Comparison of ENCODE assay signal across 20 mouse cellular contexts in genomic region chr19:22074042-22074441, GRCm38 (mm10).
DNase-seq lines count a peak whose midpoint lies in the region; ATAC-seq and TF ChIP-seq lines count a peak whose summit lies in the region.
"Had no signal": no experiment of that assay in that cellular context is flagged by ENCODE, and none has a peak within 500 bp of the region (broad histone marks: within the 10 kb centered on the region; RNA-seq: fewer than 3 reads in every experiment).

No protein-coding gene starts in this region.

- no peak for ATAC-seq in hindbrain, postnatal 0 days
- no peak for ATAC-seq in hindbrain, embryonic 12.5 days (ENCODE audit: low FRiP score)
- ATAC-seq in midbrain, embryonic 14.5 days (ENCODE audit: low FRiP score, low TSS enrichment), result no peak
- no peak for ATAC-seq in midbrain, embryonic 11.5 days (ENCODE audit: low FRiP score)
- ATAC-seq in forebrain, postnatal 0 days, result peak; percentile 78
- ATAC-seq: Patski had no signal

- no peak overlapping the region for H3K27ac ChIP-seq in cerebellum, adult 2 months (ENCODE audit: insufficient read depth, low read length)
- H3K27ac ChIP-seq in hindbrain, postnatal 0 days, result no peak overlapping the region
- no peak overlapping the region for H3K27ac ChIP-seq in hindbrain, embryonic 12.5 days
- H3K27ac ChIP-seq in midbrain, embryonic 14.5 days (replicated peaks; ENCODE audit: low read depth, low read length), result no peak overlapping the region
- no peak overlapping the region for H3K27ac ChIP-seq in midbrain, embryonic 11.5 days (ENCODE audit: low read depth, low read length)
- H3K27ac ChIP-seq in forebrain, postnatal 0 days (ENCODE audit: low read depth, low read length), result no peak overlapping the region
- H3K27ac ChIP-seq: heart, embryonic 13.5 days; kidney, postnatal 0 days; neural tube, embryonic 13.5 days; stomach, postnatal 0 days had no signal

- H3K9ac ChIP-seq in hindbrain, postnatal 0 days (replicated peaks; ENCODE audit: low read length), result no peak overlapping the region
- no peak overlapping the region for H3K9ac ChIP-seq in hindbrain, embryonic 12.5 days
- H3K9ac ChIP-seq in midbrain, embryonic 14.5 days (replicated peaks; ENCODE audit: low read length), result no peak overlapping the region
- no peak overlapping the region for H3K9ac ChIP-seq in midbrain, embryonic 11.5 days (ENCODE audit: low read length)
- no peak overlapping the region for H3K9ac ChIP-seq in forebrain, postnatal 0 days
- H3K9ac ChIP-seq: heart, embryonic 13.5 days; neural tube, embryonic 13.5 days had no signal

- H3K4me1 ChIP-seq in cerebellum, adult 2 months (ENCODE audit: control insufficient read depth, insufficient read depth, low read length), result no peaks in the 10 kb centered on the region
- no peaks in the 10 kb centered on the region for H3K4me1 ChIP-seq in hindbrain, postnatal 0 days (ENCODE audit: insufficient read depth, low read length)
- H3K4me1 ChIP-seq in hindbrain, embryonic 12.5 days, result no peaks in the 10 kb centered on the region
- no peaks in the 10 kb centered on the region for H3K4me1 ChIP-seq in midbrain, embryonic 14.5 days (ENCODE audit: control insufficient read depth, insufficient read depth, low read length)
- no peaks in the 10 kb centered on the region for H3K4me1 ChIP-seq in midbrain, embryonic 11.5 days (ENCODE audit: control insufficient read depth, insufficient read depth, low read length)
- H3K4me1 ChIP-seq in forebrain, postnatal 0 days (ENCODE audit: insufficient read depth), result no peaks in the 10 kb centered on the region; the same call in 1 of the 2 replicates
- H3K4me1 ChIP-seq: neural tube, embryonic 13.5 days had no signal

- no peak for TF ChIP-seq POLR2A in cerebellum, adult 2 months (IDR thresholded peaks at IDR 0.05; ENCODE audit: borderline replicate concordance, insufficient read depth, low read length)

- no peaks in the 10 kb centered on the region for H3K36me3 ChIP-seq in hindbrain, postnatal 0 days (ENCODE audit: insufficient read depth, low read length)
- no peaks in the 10 kb centered on the region for H3K36me3 ChIP-seq in hindbrain, embryonic 12.5 days
- H3K36me3 ChIP-seq in midbrain, embryonic 14.5 days (ENCODE audit: control insufficient read depth, insufficient read depth, low read length), result no peaks in the 10 kb centered on the region
- no peaks in the 10 kb centered on the region for H3K36me3 ChIP-seq in midbrain, embryonic 11.5 days (ENCODE audit: control insufficient read depth, insufficient read depth, low read length)
- no peaks in the 10 kb centered on the region for H3K36me3 ChIP-seq in forebrain, postnatal 0 days (ENCODE audit: insufficient read depth)
- H3K36me3 ChIP-seq: heart, embryonic 13.5 days; neural tube, embryonic 13.5 days had no signal

- no peak overlapping the region for H3K4me3 ChIP-seq in cerebellum, adult 2 months (replicated peaks; ENCODE audit: insufficient read depth, low read depth, low read length)
- no peak overlapping the region for H3K4me3 ChIP-seq in hindbrain, postnatal 0 days (ENCODE audit: low read length)
- no peak overlapping the region for H3K4me3 ChIP-seq in hindbrain, embryonic 12.5 days
- no peak overlapping the region for H3K4me3 ChIP-seq in midbrain, embryonic 14.5 days (replicated peaks; ENCODE audit: low read depth, low read length)
- no peak overlapping the region for H3K4me3 ChIP-seq in midbrain, embryonic 11.5 days (ENCODE audit: low read depth, low read length)
- H3K4me3 ChIP-seq in forebrain, postnatal 0 days (ENCODE audit: low read depth, low read length), result no peak overlapping the region
- H3K4me3 ChIP-seq: heart, embryonic 13.5 days; neural tube, embryonic 13.5 days had no signal

- H3K27me3 ChIP-seq in cerebellum, adult 2 months (ENCODE audit: control insufficient read depth, insufficient read depth, low read length), result no peaks in the 10 kb centered on the region
- no peaks in the 10 kb centered on the region for H3K27me3 ChIP-seq in hindbrain, postnatal 0 days (ENCODE audit: insufficient read depth, low read length)
- H3K27me3 ChIP-seq in hindbrain, embryonic 12.5 days, result no peaks in the 10 kb centered on the region
- no peaks in the 10 kb centered on the region for H3K27me3 ChIP-seq in midbrain, embryonic 14.5 days (ENCODE audit: control insufficient read depth, insufficient read depth, low read length)
- no peaks in the 10 kb centered on the region for H3K27me3 ChIP-seq in midbrain, embryonic 11.5 days (ENCODE audit: control insufficient read depth, insufficient read depth, low read length)
- H3K27me3 ChIP-seq in forebrain, postnatal 0 days (ENCODE audit: insufficient read depth, low read length), result no peaks in the 10 kb centered on the region
- H3K27me3 ChIP-seq: heart, embryonic 13.5 days; neural tube, embryonic 13.5 days had no signal

- 55% methylated on average over 7 of the region's 7 CpGs for WGBS in cerebellum, adult 2 months
- 52% methylated on average over 7 of the region's 7 CpGs for WGBS in hindbrain, postnatal 0 days
- 84% methylated on average over 7 of the region's 7 CpGs for WGBS in hindbrain, embryonic 12.5 days
- WGBS in midbrain, embryonic 14.5 days, result 54% methylated on average over 7 of the region's 7 CpGs
- 74% methylated on average over 7 of the region's 7 CpGs for WGBS in midbrain, embryonic 11.5 days
- 27% methylated on average over 7 of the region's 7 CpGs for WGBS in forebrain, postnatal 0 days

- TF ChIP-seq CTCF in cerebellum, adult 2 months (IDR thresholded peaks at IDR 0.05; ENCODE audit: borderline replicate concordance, insufficient read depth, low read depth, low read length), result no peak
- no peak for TF ChIP-seq CTCF in hindbrain, postnatal 0 days (IDR thresholded peaks at IDR 0.05; ENCODE audit: low read depth)
- no peak for TF ChIP-seq CTCF in forebrain, postnatal 0 days (IDR thresholded peaks at IDR 0.05; ENCODE audit: low read depth)

- peak; percentile 9 to 29 for DNase-seq in cerebellum, postnatal 10 days
- no peak for DNase-seq in cerebellum, adult 2 months
- DNase-seq in hindbrain, postnatal 0 days (ENCODE audit: low spot score), result peak; percentile 46
- peak; percentile 58 for DNase-seq in midbrain, embryonic 14.5 days
- DNase-seq in midbrain, embryonic 11.5 days (ENCODE audit: low spot score, missing footprints), result no peak
- peak; percentile 73 for DNase-seq in forebrain, postnatal 0 days
- no peak for DNase-seq in kidney, postnatal 14 days
- DNase-seq: adrenal gland, postnatal 10 days; cerebellum, adult 18-20 months; heart, adult 11 months; kidney, adult 11 months; liver; right cerebral cortex, adult 18-20 months; thymus, postnatal 36 days had no signal

- no peak overlapping the region for H3K4me2 ChIP-seq in hindbrain, postnatal 0 days (ENCODE audit: low read depth, low read length)
- H3K4me2 ChIP-seq in hindbrain, embryonic 12.5 days (replicated peaks), result no peak overlapping the region
- no peak overlapping the region for H3K4me2 ChIP-seq in midbrain, embryonic 14.5 days (ENCODE audit: low read length)
- H3K4me2 ChIP-seq in midbrain, embryonic 11.5 days, result no peak overlapping the region
- H3K4me2 ChIP-seq in forebrain, postnatal 0 days (ENCODE audit: low read depth), result no peak overlapping the region
- H3K4me2 ChIP-seq: heart, embryonic 13.5 days; neural tube, embryonic 13.5 days had no signal

- no peaks in the 10 kb centered on the region for H3K9me3 ChIP-seq in hindbrain, postnatal 0 days (ENCODE audit: low read length)
- H3K9me3 ChIP-seq in hindbrain, embryonic 12.5 days (replicated peaks), result no peaks in the 10 kb centered on the region
- no peaks in the 10 kb centered on the region for H3K9me3 ChIP-seq in midbrain, embryonic 14.5 days (ENCODE audit: control insufficient read depth, low read length)
- no peaks in the 10 kb centered on the region for H3K9me3 ChIP-seq in midbrain, embryonic 11.5 days (ENCODE audit: control insufficient read depth, low read length)
- H3K9me3 ChIP-seq in forebrain, postnatal 0 days (ENCODE audit: low read length), result no peaks in the 10 kb centered on the region
- H3K9me3 ChIP-seq: heart, embryonic 13.5 days; neural tube, embryonic 13.5 days had no signal

Comparison
In these comparisons a context has a peak if more than half of its experiments do, and no peak if none do; other contexts are left out.
1. DNase-seq: peak in cerebellum, postnatal 10 days (2 of 2), hindbrain, postnatal 0 days (single experiment), midbrain, embryonic 14.5 days (single experiment) and forebrain, postnatal 0 days (single experiment); none in cerebellum, adult 2 months (0 of 2), midbrain, embryonic 11.5 days (single experiment) and kidney, postnatal 14 days (single experiment).